Mouse (Mus musculus) right cerebral cortex, adult 2 months (tissue): ENCODE measurements around the gene Tcirg1.
A peak's percentile ranks its signal among the peaks of the same experiment; 100 is the strongest.

Source experiments
- DNase-seq, 2 experiments: peaks; one replicate each; pipeline ENCODE4 v3.0.0; 2021 to 2022; ENCODE audit warnings: low spot score in 2 of 2

The Tcirg1 gene

GRCm38 (mm10) chr19:3906795-3907786, at the start of gene Tcirg1:
Gene Tcirg1, minus strand, starts transcription at chr19:3907133.
- peak; percentile 50 to 63 for DNase-seq

DNA sequence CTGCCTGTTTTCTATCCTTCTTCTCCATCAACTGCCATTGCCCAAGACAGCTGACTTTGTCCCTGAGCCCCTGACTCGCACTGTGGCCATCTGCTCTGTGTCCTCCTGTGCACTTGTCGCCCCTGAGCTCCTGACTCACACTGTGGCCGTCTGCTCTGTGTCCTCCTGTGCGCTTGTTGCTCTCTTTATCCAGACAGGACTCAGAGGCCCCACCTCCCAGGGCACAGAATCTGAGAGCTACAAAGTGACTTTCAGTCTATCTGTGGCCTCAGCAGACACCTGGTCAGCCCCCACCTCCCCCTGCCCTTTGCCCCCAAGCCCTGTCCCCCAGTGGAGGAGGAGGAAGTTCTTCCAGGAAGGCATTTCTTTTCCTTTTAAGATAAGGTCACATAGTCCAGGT, 48.9 kb upstream of the Tcirg1 start:
- no peak for DNase-seq

DNA sequence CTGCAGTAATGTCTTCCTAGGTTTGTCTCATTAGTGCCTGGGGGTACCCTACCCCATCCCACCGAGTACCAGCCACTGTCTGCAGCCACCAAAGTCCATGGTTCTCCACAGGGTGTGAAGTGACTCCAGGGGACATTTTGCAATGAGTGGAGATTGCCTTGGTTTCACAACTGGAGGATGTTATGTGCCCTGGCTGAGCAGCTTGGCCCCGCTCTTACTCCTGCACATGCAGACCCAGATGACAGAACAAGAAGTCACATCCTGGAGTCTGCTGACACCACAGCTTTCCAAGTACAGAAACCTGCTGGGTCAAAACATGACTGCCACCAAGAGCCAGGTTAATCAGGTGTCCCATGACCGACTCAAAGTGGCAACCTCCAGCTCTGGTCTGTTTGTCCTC, 48.1 kb upstream of the Tcirg1 start:
- no peak for DNase-seq

- DNase-seq, result no peak
These were observed 45.2 kb upstream of the Tcirg1 start for GRCm38 (mm10) chr19:3952099-3952498.

DNA sequence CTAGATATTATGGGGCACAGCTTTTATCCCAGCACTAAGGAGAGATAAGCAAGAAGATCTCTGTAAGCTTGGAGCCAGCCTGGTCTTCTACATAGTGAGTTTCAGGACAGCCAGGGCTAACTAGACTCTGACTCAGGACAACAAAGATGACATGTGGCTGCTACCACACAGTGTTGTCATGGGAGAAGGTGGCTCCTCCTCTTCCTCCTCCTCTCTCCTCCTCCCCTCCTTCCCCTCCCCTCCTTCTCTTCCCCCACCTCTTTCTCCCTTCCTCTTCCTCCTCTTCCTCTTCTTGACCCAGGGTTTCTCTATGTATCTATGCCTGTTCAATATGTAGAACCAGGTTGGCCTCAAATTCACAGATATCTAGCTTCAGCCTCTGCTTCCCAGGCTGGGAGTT, 44.5 kb upstream of the Tcirg1 start:
- no peak for DNase-seq

DNA sequence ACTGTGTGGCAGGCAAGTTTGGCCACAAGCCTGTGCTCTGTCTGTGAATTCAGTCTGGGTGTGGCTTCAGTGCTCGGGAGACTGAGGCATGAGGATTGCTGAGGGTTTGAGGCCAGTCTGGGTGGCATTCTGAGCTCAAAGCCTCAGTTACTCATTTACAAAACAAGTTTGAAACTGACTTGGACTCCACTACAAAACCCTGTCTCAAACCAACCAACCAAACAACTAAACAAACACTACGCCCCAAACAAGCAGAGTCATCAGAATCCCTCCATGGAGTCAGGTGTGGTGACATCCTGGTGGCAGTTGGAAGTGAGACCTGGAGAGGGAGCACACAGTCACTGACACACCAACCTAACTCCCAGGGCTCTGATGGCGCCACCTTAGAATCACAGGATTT, 43.4 kb upstream of the Tcirg1 start:
- no peak for DNase-seq

GRCm38 (mm10) chr19:3948546-3948945, 41.6 kb upstream of the Tcirg1 start:
- DNase-seq, result no peak

DNA sequence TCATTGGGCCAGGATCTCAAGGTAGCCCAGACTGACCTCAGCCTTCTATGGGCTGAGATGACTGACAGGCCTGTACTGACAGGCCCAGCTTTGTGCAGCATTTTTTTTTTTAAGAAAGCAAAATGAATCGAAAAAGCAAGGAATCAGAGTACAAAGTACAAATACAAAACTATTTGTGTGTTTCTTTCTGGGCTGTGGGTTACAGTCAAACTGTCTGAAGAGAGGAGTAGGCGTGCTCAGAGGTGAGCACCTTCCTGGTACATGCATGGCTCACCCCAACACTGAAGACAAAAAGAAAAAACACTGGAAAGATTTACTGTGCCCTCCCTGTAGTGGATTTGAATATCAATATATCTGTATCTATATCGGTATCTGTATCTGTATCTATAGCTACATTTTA, 40.9 kb upstream of the Tcirg1 start:
- no peak for DNase-seq

DNA sequence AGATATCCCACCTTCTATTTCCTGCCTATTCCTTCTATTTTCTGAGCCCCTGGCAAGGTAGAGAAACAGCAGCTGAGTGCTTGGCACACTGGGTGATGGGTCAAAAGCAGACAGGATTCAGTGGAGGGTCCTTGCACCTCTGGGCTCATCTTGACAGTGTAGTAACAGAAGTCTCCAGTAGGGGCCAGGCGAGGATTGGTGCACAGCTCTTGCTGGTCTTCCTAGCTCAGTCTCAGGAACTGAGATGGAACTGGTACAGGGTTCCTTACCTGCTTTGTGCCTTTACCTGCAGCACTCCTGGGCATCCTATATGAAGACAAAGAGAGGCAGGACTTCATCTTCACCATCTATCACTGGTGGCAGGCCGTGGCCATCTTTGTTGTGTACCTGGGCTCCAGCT, 39.8 kb upstream of the Tcirg1 start:
- peak; percentile 79 to 80 for DNase-seq

- DNase-seq, result no peak
These were observed 39.1 kb upstream of the Tcirg1 start for GRCm38 (mm10) chr19:3945872-3946564.

DNA sequence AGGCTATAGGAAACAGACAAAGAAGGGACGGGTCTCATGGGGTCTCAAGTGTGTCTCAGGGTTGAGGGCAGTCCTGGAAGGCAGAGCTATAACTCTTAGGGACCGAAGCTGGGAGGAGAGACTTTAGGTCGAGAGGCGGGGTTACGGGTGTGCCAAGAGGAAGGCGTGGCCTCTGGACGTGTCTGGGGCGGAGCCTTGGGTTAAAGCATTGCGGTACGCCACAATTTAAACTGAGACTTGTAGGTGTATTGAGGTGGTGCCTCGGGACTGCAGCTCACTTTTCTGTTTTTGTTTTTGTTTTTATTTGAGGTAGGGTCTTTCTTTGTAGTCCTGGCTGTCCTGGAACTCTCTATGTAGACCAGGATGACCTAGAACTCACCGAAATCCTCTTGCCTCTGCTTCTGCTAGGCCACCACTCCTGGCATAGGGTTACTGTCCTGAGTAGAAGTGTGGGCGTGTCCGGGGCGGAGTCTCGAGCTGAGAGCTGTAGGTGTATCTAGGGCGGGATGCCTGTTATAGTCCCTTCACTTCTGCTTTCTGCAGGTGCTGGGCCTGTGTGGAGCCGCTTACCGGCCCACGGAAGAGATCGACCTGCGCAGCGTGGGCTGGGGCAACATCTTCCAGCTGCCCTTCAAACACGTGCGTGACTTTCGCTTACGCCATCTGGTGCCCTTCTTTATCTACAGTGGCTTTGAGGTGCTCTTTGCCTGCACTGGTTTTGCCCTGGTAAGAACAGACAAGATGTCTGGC, 36.2 kb upstream of the Tcirg1 start:
- no peak for DNase-seq

- DNase-seq, result no peak
These were observed 35.4 kb upstream of the Tcirg1 start for GRCm38 (mm10) chr19:3942315-3942714.

GRCm38 (mm10) chr19:3935896-3936850, 29.2 kb upstream of the Tcirg1 start:
- no peak for DNase-seq

GRCm38 (mm10) chr19:3935032-3935895, 28.3 kb upstream of the Tcirg1 start, which contains the start of gene Unc93b1:
Gene Unc93b1, plus strand, starts transcription at chr19:3935186.
- no peak for DNase-seq

GRCm38 (mm10) chr19:3931716-3932115, 24.8 kb upstream of the Tcirg1 start:
- no peak for DNase-seq

DNA sequence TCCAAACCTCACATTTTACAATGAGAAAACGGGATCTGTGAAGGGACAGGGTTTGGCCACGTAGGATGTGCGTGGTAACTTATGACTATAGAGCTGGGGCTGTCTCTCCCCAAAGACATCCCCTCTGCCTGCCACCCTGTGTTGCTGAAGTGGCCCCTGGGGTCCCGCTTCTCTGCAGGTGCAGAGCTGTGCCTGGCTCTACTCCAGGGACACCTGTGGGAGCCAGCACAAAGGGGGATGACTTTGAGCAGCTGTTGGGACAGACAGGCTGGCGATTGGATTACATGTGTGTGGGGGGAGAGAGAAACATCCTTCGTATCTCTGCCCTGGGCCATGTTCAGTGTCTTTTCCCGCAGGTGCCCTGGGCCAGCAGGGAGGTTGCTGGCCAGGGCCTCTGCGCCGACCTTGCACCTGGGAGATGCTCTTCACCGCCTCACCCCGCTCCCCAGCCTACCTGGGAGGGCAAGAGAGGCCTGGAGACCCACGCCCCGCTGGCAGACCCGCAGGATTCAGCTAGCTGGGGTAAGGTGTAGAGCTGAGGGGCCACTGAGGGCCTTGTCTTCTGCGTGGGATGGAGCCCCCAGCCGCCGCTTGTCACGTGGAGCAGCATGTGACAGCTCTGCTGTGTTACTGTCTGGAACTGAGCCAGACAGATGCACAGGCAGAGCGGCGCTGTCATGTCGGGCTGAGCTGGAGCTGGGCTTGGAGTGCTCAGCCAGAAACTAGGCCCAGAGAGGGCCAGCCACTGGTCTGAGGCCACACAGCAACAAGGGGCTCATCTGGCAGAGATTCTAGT, 23.5 kb upstream of the Tcirg1 start:
- no peak for DNase-seq

- peak in 1 of 2 experiments; percentile 56 for DNase-seq
These were observed 22.4 kb upstream of the Tcirg1 start, which contains the start of gene Aldh3b1 for GRCm38 (mm10) chr19:3929211-3929941. Gene Aldh3b1, minus strand, starts transcription at chr19:3929808.

- DNase-seq, result no peak
These were observed 21.8 kb upstream of the Tcirg1 start for GRCm38 (mm10) chr19:3928779-3929178.
